Mouse (Mus musculus): ENCODE measurements around the gene Trappc2l. TPM values are rescaled to one million over a fixed set of nuclear protein-coding genes. Genes with fewer than 3 reads are reported as not detected.
A peak's percentile ranks its signal among the peaks of the same experiment; 100 is the strongest.
"Not testable (repeated sequence)": the region's sequence is repeated elsewhere in the genome, so short reads cannot be mapped to it uniquely, and the experiment has no call there.

The Trappc2l gene
- polyA plus RNA-seq, 1 experiment from 2014 or later, result 144 TPM

GRCm38 (mm10) chr8:122568881-122569309 lies 42.5 kb upstream of the Trappc2l start:
- peak overlapping the region; percentile 81 for H3K4me3 ChIP-seq (ENCODE audit: low read depth, low read length)
- H3K9me3 ChIP-seq (ENCODE audit: control insufficient read depth), result no peaks in the 10 kb centered on the region
- WGBS, result 12% methylated on average over 10 of the region's 10 CpGs
- no peak overlapping the region for H3K27ac ChIP-seq (ENCODE audit: low read depth, low read length)
- H3K36me3 ChIP-seq (ENCODE audit: control insufficient read depth, insufficient read depth), result peaks cover 40% of the 10 kb centered on the region
- H3K4me1 ChIP-seq (replicated peaks; ENCODE audit: control insufficient read depth, insufficient read depth, low read length), result peaks cover 12% of the 10 kb centered on the region; the same call in 1 of the 2 replicates
- TF ChIP-seq CTCF (IDR thresholded peaks at IDR 0.05; ENCODE audit: low read depth), result peak; percentile 50
- peak overlapping the region; percentile 85 for H3K9ac ChIP-seq (ENCODE audit: low read depth, low read length)
- no peaks in the 10 kb centered on the region for H3K27me3 ChIP-seq (replicated peaks; ENCODE audit: control insufficient read depth, insufficient read depth, low read length)
- no peak for ATAC-seq
- H3K4me2 ChIP-seq (replicated peaks; ENCODE audit: low read depth), result peak overlapping the region; percentile 92

- H3K9ac ChIP-seq (ENCODE audit: low read depth, low read length), result peak overlapping the region; percentile 85; the same call in 1 of the 2 replicates
- H3K4me1 ChIP-seq (replicated peaks; ENCODE audit: control insufficient read depth, insufficient read depth, low read length), result peaks cover 12% of the 10 kb centered on the region; the same call in 1 of the 2 replicates
- TF ChIP-seq CTCF (IDR thresholded peaks at IDR 0.05; ENCODE audit: low read depth), result peak; percentile 34
- H3K27ac ChIP-seq (ENCODE audit: low read depth, low read length), result no peak overlapping the region
- peaks cover 40% of the 10 kb centered on the region for H3K36me3 ChIP-seq (ENCODE audit: control insufficient read depth, insufficient read depth)
- H3K4me2 ChIP-seq (replicated peaks; ENCODE audit: low read depth), result peak overlapping the region; percentile 92
- H3K4me3 ChIP-seq (ENCODE audit: low read depth, low read length), result peak overlapping the region; percentile 81; the same call in 1 of the 2 replicates
- WGBS, result 67% methylated on average over 9 of the region's 9 CpGs
- H3K27me3 ChIP-seq (replicated peaks; ENCODE audit: control insufficient read depth, insufficient read depth, low read length), result no peaks in the 10 kb centered on the region
- no peak for ATAC-seq
- H3K9me3 ChIP-seq (ENCODE audit: control insufficient read depth), result no peaks in the 10 kb centered on the region
Observed at GRCm38 (mm10) chr8:122569329-122569728, 42.1 kb upstream of the Trappc2l start.

GRCm38 (mm10) chr8:122569996-122570395 lies 41.4 kb upstream of the Trappc2l start:
- 95% methylated on average over 16 of the region's 16 CpGs for WGBS
- H3K4me1 ChIP-seq (replicated peaks; ENCODE audit: control insufficient read depth, insufficient read depth, low read length), result peaks cover 15% of the 10 kb centered on the region; the same call in 1 of the 2 replicates
- H3K9ac ChIP-seq (ENCODE audit: low read depth, low read length), result no peak overlapping the region
- no peak for ATAC-seq
- no peak overlapping the region for H3K4me2 ChIP-seq (replicated peaks; ENCODE audit: low read depth)
- no peaks in the 10 kb centered on the region for H3K27me3 ChIP-seq (replicated peaks; ENCODE audit: control insufficient read depth, insufficient read depth, low read length)
- no peak overlapping the region for H3K4me3 ChIP-seq (ENCODE audit: low read depth, low read length)
- no peaks in the 10 kb centered on the region for H3K9me3 ChIP-seq (ENCODE audit: control insufficient read depth)
- H3K36me3 ChIP-seq (ENCODE audit: control insufficient read depth, insufficient read depth), result peaks cover 40% of the 10 kb centered on the region
- no peak for TF ChIP-seq CTCF (IDR thresholded peaks at IDR 0.05; ENCODE audit: low read depth)
- H3K27ac ChIP-seq (ENCODE audit: low read depth, low read length), result no peak overlapping the region

GRCm38 (mm10) chr8:122571153-122571552 lies 40.3 kb upstream of the Trappc2l start:
- Histone ChIP-seq H3K27ac (ENCODE audit: low read depth, low read length) (no peak overlapping the region; the same call in 1 of the 2 replicates), H3K4me2 (replicated peaks; ENCODE audit: low read depth) (no peak overlapping the region), H3K4me3 (ENCODE audit: low read depth, low read length) (no peak overlapping the region), H3K9me3 (ENCODE audit: control insufficient read depth) (no peaks in the 10 kb centered on the region), H3K36me3 (ENCODE audit: control insufficient read depth, insufficient read depth) (peaks cover 40% of the 10 kb centered on the region), H3K27me3 (replicated peaks; ENCODE audit: control insufficient read depth, insufficient read depth, low read length) (no peaks in the 10 kb centered on the region), H3K4me1 (replicated peaks; ENCODE audit: control insufficient read depth, insufficient read depth, low read length) (peaks cover 20% of the 10 kb centered on the region; the same call in 1 of the 2 replicates), H3K9ac (ENCODE audit: low read depth, low read length) (no peak overlapping the region)
- no peak for ATAC-seq
- TF ChIP-seq CTCF (IDR thresholded peaks at IDR 0.05; ENCODE audit: low read depth), result no peak
- 89% methylated on average over 11 of the region's 11 CpGs for WGBS

- ATAC-seq, result no peak
- Histone ChIP-seq H3K36me3 (ENCODE audit: control insufficient read depth, insufficient read depth) (peaks cover 40% of the 10 kb centered on the region), H3K9ac (ENCODE audit: low read depth, low read length) (no peak overlapping the region), H3K27ac (ENCODE audit: low read depth, low read length) (peak overlapping the region; percentile 88; the same call in 1 of the 2 replicates), H3K4me1 (replicated peaks; ENCODE audit: control insufficient read depth, insufficient read depth, low read length) (peaks cover 17% of the 10 kb centered on the region), H3K27me3 (replicated peaks; ENCODE audit: control insufficient read depth, insufficient read depth, low read length) (no peaks in the 10 kb centered on the region), H3K4me2 (replicated peaks; ENCODE audit: low read depth) (no peak overlapping the region), H3K9me3 (ENCODE audit: control insufficient read depth) (no peaks in the 10 kb centered on the region), H3K4me3 (ENCODE audit: low read depth, low read length) (no peak overlapping the region)
- 77% methylated on average over 17 of the region's 17 CpGs for WGBS
- no peak for TF ChIP-seq CTCF (IDR thresholded peaks at IDR 0.05; ENCODE audit: low read depth)
Observed at GRCm38 (mm10) chr8:122571750-122572267, 39.6 kb upstream of the Trappc2l start.

GRCm38 (mm10) chr8:122572751-122573150 lies 38.7 kb upstream of the Trappc2l start:
- no peak overlapping the region for H3K4me3 ChIP-seq (ENCODE audit: low read depth, low read length)
- no peak overlapping the region for H3K4me2 ChIP-seq (replicated peaks; ENCODE audit: low read depth)
- H3K9me3 ChIP-seq (ENCODE audit: control insufficient read depth), result no peaks in the 10 kb centered on the region
- peaks cover 13% of the 10 kb centered on the region for H3K4me1 ChIP-seq (replicated peaks; ENCODE audit: control insufficient read depth, insufficient read depth, low read length)
- no peak for ATAC-seq
- 57% methylated on average over 3 of the region's 3 CpGs for WGBS
- H3K9ac ChIP-seq (ENCODE audit: low read depth, low read length), result no peak overlapping the region
- H3K27ac ChIP-seq (ENCODE audit: low read depth, low read length), result peak overlapping the region; percentile 88
- H3K27me3 ChIP-seq (replicated peaks; ENCODE audit: control insufficient read depth, insufficient read depth, low read length), result no peaks in the 10 kb centered on the region
- peaks cover 40% of the 10 kb centered on the region for H3K36me3 ChIP-seq (ENCODE audit: control insufficient read depth, insufficient read depth)
- no peak for TF ChIP-seq CTCF (IDR thresholded peaks at IDR 0.05; ENCODE audit: low read depth)

GRCm38 (mm10) chr8:122573176-122573575 lies 38.3 kb upstream of the Trappc2l start:
- Histone ChIP-seq H3K27ac (ENCODE audit: low read depth, low read length) (peak overlapping the region; percentile 88), H3K36me3 (ENCODE audit: control insufficient read depth, insufficient read depth) (peaks cover 40% of the 10 kb centered on the region), H3K4me1 (replicated peaks; ENCODE audit: control insufficient read depth, insufficient read depth, low read length) (peaks cover 13% of the 10 kb centered on the region)
- not testable (repeated sequence) for H3K9me3 ChIP-seq (ENCODE audit: control insufficient read depth); ATAC-seq; H3K9ac ChIP-seq (ENCODE audit: low read depth, low read length); H3K4me2 ChIP-seq (replicated peaks; ENCODE audit: low read depth); H3K4me3 ChIP-seq (ENCODE audit: low read depth, low read length); H3K27me3 ChIP-seq (replicated peaks; ENCODE audit: control insufficient read depth, insufficient read depth, low read length)
- WGBS, result 50% methylated on average over 4 of the region's 4 CpGs

Measured in intestine, postnatal 0 days (tissue).